Mouse (Mus musculus): Measurements from ENCODE around the gene Spib. TPM values are rescaled to one million over a fixed set of nuclear protein-coding genes. Genes with fewer than 3 reads are reported as not detected.

Gene Spib
- polyA plus RNA-seq, 1 experiment from 2014 or later = not detected

DNA sequence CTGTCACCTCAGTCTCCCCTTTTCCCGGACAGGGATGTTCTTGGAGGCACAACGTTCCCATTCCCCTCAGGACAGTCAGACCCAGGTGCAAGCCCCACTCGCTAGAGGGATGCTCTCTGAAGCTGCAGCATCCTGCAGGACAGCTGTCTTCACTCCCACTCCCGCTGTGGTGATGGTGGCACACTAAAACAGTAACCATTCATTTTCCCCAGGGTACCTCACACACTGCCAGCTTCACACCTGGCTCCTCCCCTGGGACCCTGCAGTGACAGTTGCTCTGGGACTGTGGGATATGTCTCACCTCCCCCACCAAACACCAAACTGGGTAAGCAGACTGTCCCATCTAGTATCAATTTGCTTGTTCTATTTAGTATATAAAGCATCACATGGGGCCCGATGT lies 15.9 kb upstream of the Spib start:
- Histone ChIP-seq H3K27ac (peak overlapping the region; percentile 91), H3K4me2 (peak overlapping the region; percentile 94), H3K27me3 (replicated peaks) (no peaks in the 10 kb centered on the region), H3K9ac (peak overlapping the region; percentile 76), H3K9me3 (replicated peaks) (no peaks in the 10 kb centered on the region), H3K4me1 (peaks cover 25% of the 10 kb centered on the region), H3K4me3 (peak overlapping the region; percentile 76), H3K36me3 (peaks cover 72% of the 10 kb centered on the region)
- WGBS (ENCODE audit: insufficient replicate concordance) = 21% methylated on average over 5 of the region's 5 CpGs
- ATAC-seq = no peak

DNA sequence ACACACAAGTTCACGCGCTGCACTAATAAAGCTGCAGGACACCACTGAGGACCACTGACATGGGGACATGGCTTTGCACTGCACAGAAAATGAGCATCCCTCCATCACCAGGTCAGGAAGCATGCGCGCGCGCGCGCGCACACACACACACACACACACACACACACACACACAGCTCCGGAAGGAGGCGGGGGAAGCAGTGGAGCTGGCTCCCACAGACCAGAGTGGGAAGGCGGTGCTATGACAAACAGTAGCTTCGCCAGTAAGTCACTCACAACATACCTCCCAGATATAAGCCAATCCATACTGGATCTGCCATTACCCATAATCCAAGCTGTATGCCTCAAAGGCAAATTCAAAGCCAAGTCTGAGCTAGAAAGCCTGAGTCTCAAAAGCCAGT lies 15.2 kb upstream of the Spib start:
- Histone ChIP-seq H3K36me3 (peaks cover 72% of the 10 kb centered on the region), H3K4me2 (peak overlapping the region; percentile 94), H3K9ac (peak overlapping the region; percentile 76), H3K27ac (peak overlapping the region; percentile 91), H3K4me3 (peak overlapping the region; percentile 76), H3K9me3 (replicated peaks) (no peaks in the 10 kb centered on the region), H3K27me3 (replicated peaks) (no peaks in the 10 kb centered on the region), H3K4me1 (peaks cover 19% of the 10 kb centered on the region)
- WGBS (ENCODE audit: insufficient replicate concordance) = 94% methylated on average over 13 of the region's 13 CpGs
- ATAC-seq = no peak

DNA sequence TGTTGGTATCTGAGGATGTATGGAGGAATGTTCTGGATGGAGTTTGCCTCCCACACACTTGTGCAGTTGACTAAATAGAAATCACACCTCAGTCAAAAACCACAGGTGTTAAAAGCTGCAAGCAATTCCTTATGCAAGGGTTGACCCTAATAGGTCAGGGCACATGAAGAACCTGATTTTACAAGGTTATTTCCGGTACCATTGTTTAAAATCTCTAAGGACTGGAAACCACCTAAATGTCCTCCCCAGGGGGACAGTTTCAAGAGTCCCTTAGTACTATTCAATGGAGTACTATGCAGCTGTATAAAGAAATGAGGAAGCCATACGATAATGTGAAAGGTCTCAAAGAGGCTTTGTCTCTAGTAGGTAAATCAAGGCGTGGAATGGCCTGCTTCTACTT lies 14.4 kb upstream of the Spib start:
- Histone ChIP-seq H3K36me3 (peaks cover 72% of the 10 kb centered on the region), H3K27me3 (replicated peaks) (no peaks in the 10 kb centered on the region), H3K4me3 (no peak overlapping the region), H3K4me2 (no peak overlapping the region; the same call in 1 of the 2 replicates), H3K27ac (no peak overlapping the region), H3K9ac (no peak overlapping the region; the same call in 1 of the 2 replicates), H3K9me3 (replicated peaks) (no peaks in the 10 kb centered on the region), H3K4me1 (peaks cover 19% of the 10 kb centered on the region)
- no peak for ATAC-seq
- WGBS (ENCODE audit: insufficient replicate concordance) = 96% methylated on average over 3 of the region's 3 CpGs

DNA sequence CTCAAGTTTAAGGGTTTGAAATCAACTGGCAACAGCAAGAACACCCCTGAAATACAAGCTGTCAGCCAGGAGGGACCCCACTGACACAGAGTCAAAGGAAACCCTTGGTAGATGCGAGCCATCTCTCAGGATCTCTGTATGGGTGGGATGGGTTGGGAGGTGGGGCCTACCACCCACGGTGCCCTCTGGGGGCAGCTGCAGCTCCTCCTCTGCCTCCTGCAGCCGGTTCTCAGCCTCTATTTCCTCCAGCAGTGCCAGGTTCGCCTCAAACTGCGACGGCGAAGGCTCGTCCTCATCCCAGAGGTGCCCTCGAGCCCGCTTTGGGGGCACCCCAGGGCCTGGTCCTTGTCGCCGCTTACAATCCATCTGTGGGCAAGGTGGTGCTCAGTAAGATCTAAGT lies 11.2 kb upstream of the Spib start:
- peaks cover 84% of the 10 kb centered on the region for H3K36me3 ChIP-seq
- H3K9ac ChIP-seq = no peak overlapping the region
- ATAC-seq = no peak
- H3K4me2 ChIP-seq = no peak overlapping the region
- 86% methylated on average over 12 of the region's 12 CpGs for WGBS (ENCODE audit: insufficient replicate concordance)
- H3K9me3 ChIP-seq (replicated peaks) = no peaks in the 10 kb centered on the region
- H3K4me1 ChIP-seq = peaks cover 15% of the 10 kb centered on the region
- H3K27me3 ChIP-seq (replicated peaks) = no peaks in the 10 kb centered on the region
- H3K27ac ChIP-seq = no peak overlapping the region
- H3K4me3 ChIP-seq = no peak overlapping the region

DNA sequence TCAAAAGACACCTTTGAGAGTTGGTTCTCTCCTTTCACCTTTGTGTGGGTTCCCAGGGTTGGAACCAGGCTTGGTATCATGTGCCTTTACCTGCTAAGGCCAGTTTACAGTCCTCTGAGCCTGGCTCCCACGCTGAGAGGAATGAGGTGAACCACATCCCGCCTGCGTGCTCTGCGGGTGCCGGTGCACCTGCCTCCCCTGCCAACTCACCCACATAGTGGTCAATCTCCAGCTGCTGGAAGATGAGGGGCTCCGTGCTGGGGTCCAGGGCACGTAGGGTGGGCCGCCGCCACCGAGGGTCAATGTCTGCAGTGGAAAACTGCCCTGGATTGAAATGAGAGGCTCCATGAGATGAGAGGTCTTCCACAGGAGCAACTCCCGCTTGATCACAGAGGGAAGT lies 10.7 kb upstream of the Spib start:
- H3K4me2 ChIP-seq = no peak overlapping the region
- no peaks in the 10 kb centered on the region for H3K27me3 ChIP-seq (replicated peaks)
- no peak overlapping the region for H3K9ac ChIP-seq
- peaks cover 89% of the 10 kb centered on the region for H3K36me3 ChIP-seq
- peaks cover 10% of the 10 kb centered on the region for H3K4me1 ChIP-seq
- no peak overlapping the region for H3K27ac ChIP-seq
- no peaks in the 10 kb centered on the region for H3K9me3 ChIP-seq (replicated peaks)
- H3K4me3 ChIP-seq = no peak overlapping the region
- WGBS (ENCODE audit: insufficient replicate concordance) = 88% methylated on average over 11 of the region's 11 CpGs
- ATAC-seq = no peak

DNA sequence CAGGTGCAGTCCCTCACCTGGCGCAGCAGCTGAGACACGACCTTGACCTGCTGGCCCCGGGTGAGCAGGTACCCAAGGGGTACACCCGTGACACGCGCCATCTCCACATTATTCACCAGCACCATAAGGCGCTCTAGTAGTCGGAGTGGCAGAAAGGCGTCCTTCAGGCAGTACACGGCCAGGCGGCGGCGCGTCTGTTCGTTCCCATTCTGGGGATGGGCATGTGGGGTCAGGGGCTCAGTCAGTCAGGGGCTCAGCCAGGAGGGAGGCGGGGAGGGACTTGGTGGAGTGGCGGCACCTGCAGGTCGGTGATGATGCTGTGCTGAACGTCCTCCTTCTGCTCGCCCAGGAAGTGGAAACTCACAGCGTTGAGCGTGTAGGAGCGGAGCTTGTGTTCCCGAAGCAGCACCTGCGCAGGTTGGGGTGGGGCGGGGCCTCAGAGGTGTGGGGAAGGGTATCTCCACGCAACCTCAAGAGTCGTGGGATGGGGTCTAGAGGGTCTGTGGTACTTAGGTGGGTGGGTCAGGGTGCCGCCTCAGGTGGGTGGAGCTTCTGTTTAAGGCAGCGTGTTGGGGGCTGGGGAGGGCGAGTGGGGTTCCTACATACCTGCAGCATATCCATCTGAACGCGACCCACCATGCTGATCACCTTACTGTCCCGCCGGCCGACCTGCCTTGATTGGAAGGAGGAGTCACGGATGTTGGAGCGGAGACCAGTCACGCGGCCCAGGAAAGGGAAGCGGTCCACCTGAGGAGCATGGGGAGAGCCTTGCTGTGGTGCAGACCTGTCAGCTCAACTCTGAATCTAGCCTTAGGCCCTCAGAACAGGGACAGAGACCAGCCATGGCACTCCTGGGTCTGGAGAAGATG lies 7.1 kb upstream of the Spib start:
- H3K4me2 ChIP-seq = no peak overlapping the region
- no peaks in the 10 kb centered on the region for H3K9me3 ChIP-seq (replicated peaks)
- WGBS (ENCODE audit: insufficient replicate concordance) = 90% methylated on average over 41 of the region's 41 CpGs
- ATAC-seq = no peak
- no peak overlapping the region for H3K9ac ChIP-seq
- no peaks in the 10 kb centered on the region for H3K4me1 ChIP-seq
- H3K4me3 ChIP-seq = no peak overlapping the region
- peaks cover 98% of the 10 kb centered on the region for H3K36me3 ChIP-seq
- no peak overlapping the region for H3K27ac ChIP-seq
- H3K27me3 ChIP-seq (replicated peaks) = no peaks in the 10 kb centered on the region

DNA sequence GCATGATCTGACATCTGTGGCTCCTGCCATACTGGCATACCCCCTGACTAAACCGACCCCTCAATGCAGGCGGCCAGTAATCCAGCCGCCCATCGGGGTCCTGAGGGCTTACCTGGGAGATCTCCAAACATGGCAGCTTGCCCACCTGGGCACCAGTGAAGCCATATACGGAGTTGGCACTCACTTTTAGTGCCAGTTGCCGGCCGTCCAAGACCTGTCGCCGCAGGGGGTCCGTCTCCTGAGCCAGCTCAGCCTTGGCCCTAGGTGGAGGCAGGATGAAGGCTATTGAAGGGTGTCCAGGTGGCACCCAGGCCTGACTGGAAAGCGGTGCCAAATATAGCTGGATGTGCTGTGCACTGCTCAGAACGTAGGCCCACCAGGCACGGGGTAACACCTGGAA lies 5.6 kb upstream of the Spib start:
- ATAC-seq = no peak

DNA sequence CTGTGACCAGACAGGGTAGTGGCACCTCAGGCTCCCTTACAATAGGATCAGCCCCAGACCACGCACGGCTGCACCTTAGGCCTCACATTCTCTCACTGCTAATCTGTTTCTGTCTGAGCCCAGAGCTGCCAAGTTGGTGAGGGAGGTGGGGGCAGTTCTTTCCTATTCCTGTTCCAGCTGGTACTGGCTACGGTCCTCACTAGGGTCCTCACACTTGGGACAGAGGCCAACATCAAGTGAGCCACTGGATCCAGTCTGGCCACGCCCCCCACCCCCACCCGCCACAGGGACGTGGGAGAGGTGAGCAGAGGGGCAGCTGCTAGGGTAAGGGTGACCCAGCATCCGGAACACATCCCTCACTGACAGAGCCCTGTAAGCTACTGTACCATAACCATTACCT lies 5.1 kb upstream of the Spib start:
- WGBS (ENCODE audit: insufficient replicate concordance) = 79% methylated on average over 7 of the region's 7 CpGs

More for the DNA sequence above, 5.6 kb upstream of the Spib start:
- Histone ChIP-seq H3K9me3 (replicated peaks) (no peaks in the 10 kb centered on the region), H3K4me3 (no peak overlapping the region), H3K9ac (no peak overlapping the region), H3K36me3 (peaks cover 100% of the 10 kb centered on the region), H3K27me3 (replicated peaks) (no peaks in the 10 kb centered on the region), H3K4me2 (no peak overlapping the region), H3K4me1 (peaks cover 9% of the 10 kb centered on the region), H3K27ac (no peak overlapping the region)
- 86% methylated on average over 13 of the region's 13 CpGs for WGBS (ENCODE audit: insufficient replicate concordance)

DNA sequence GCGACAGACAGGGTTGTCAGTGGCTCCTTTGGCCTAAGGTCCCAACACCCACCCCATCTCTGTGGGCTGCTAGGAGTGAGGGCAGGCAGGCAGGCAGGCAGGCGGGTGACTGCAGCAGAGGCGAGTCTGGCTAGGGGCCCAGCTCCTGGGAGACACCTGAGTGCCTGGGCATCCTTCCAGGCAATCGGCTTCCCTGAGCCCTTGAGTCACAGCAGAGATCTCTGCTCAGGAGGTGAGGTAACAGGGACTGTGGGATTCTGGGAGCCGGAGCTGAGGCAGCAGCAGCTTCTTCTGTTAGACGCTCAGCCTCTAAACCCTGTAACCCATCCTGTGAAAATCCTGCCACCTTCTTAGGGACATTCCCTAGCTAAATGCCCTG lies 4.7 kb upstream of the Spib start:
- H3K9ac ChIP-seq = no peak overlapping the region
- WGBS (ENCODE audit: insufficient replicate concordance) = 83% methylated on average over 6 of the region's 6 CpGs
- H3K27ac ChIP-seq = no peak overlapping the region
- H3K4me2 ChIP-seq = no peak overlapping the region
- peaks cover 97% of the 10 kb centered on the region for H3K36me3 ChIP-seq
- H3K4me3 ChIP-seq = no peak overlapping the region
- no peaks in the 10 kb centered on the region for H3K27me3 ChIP-seq (replicated peaks)
- ATAC-seq = no peak
- H3K4me1 ChIP-seq = peaks cover 15% of the 10 kb centered on the region
- H3K9me3 ChIP-seq (replicated peaks) = no peaks in the 10 kb centered on the region

More for the DNA sequence above, 5.1 kb upstream of the Spib start:
- ATAC-seq = no peak
- no peaks in the 10 kb centered on the region for H3K27me3 ChIP-seq (replicated peaks)
- H3K36me3 ChIP-seq = peaks cover 100% of the 10 kb centered on the region
- H3K4me3 ChIP-seq = no peak overlapping the region
- H3K4me1 ChIP-seq = peaks cover 13% of the 10 kb centered on the region
- H3K9ac ChIP-seq = no peak overlapping the region
- no peak overlapping the region for H3K27ac ChIP-seq
- H3K9me3 ChIP-seq (replicated peaks) = no peaks in the 10 kb centered on the region
- H3K4me2 ChIP-seq = no peak overlapping the region

DNA sequence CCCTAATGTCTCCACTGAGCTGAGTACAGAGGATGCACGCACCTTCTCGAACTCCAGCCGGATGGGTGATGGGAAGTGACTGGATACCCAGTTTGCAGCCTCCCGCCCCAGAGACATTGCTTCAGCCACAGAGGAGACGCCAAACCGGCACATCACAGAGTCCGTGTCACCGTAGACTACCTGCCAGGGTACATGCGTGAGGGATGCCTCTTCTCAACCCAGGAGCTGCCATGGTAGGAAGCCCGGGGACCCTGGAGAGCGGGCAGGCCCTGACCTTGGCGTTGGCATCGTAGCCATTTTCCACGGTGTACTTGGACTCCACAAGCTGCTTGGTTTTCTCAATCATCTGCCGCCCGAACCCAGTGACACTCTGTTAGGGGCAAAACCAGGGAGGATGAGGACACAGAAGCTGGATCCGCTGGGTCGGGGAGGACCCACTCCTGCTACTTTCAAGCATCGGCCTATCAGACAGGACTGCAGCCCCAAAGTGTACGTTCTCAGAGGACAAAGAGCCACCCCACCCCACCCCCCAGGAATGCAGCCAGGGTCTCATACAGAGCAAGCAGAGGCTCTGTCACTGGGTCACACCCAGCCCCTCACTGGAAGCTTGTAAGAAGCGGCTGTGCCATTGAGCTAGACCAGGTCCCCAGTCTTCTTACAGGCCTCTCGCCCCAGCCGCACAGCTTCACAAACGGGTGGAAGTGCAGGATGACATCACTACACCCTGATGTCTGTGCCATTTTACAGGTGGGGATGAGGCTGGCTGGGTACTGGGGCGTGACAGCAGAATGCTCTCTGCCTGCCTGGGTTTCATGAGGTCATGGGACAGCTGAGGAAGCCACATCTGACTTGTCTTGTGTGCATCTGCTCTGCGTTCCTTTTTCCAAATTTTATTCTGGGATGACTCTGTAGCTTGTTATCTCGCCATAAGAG lies 4.1 kb upstream of the Spib start:
- H3K27ac ChIP-seq = no peak overlapping the region
- H3K4me1 ChIP-seq = peaks cover 15% of the 10 kb centered on the region
- H3K9me3 ChIP-seq (replicated peaks) = no peaks in the 10 kb centered on the region
- H3K27me3 ChIP-seq (replicated peaks) = no peaks in the 10 kb centered on the region; the same call in 1 of the 2 replicates
- H3K4me3 ChIP-seq = no peak overlapping the region
- H3K9ac ChIP-seq = no peak overlapping the region
- WGBS (ENCODE audit: insufficient replicate concordance) = 91% methylated on average over 27 of the region's 27 CpGs
- H3K36me3 ChIP-seq = peaks cover 90% of the 10 kb centered on the region
- H3K4me2 ChIP-seq = no peak overlapping the region
- ATAC-seq = no peak

DNA sequence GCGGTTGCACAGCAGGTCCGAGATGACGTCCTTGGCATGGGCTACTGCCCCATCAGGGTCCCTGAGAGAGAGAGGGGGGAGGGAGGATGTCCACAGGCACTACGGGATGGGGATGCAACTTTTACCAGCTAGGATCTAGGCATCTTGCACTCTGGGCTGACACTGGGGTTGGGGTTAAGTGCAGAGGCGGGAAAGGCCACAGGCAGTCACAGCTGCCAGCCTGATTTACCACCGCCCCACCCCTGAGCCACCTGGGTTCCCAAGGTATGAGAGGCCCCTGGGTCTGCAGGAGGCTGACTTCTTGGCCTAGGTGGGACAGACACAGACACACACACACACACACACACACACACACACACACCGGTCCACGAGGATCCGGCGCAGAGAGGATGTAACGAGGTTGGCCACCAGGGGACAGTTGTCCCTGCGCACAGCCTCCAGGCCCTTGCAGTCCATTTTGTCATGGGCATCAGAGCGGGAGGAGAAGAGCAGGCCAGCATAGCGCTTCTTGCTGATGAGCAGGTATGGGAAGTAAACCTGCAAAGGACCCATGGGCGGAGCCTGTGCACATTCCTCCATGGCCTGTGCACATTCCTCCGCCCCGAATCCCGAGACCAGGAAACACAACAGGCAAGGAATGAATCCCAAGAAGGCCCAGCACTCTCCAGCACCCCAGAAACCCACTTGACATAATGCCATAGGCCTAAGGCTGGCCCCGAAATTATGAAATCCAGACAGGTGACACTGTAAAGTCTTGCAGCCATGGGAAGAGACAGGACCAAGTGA lies 3.0 kb upstream of the Spib start:
- peaks cover 15% of the 10 kb centered on the region for H3K4me1 ChIP-seq
- H3K9me3 ChIP-seq (replicated peaks) = no peaks in the 10 kb centered on the region
- H3K4me3 ChIP-seq = no peak overlapping the region
- 88% methylated on average over 18 of the region's 19 CpGs for WGBS (ENCODE audit: insufficient replicate concordance)
- peaks cover 80% of the 10 kb centered on the region for H3K36me3 ChIP-seq
- no peak overlapping the region for H3K9ac ChIP-seq
- ATAC-seq = no peak
- H3K27ac ChIP-seq = no peak overlapping the region
- no peak overlapping the region for H3K4me2 ChIP-seq
- no peaks in the 10 kb centered on the region; the same call in 1 of the 2 replicates for H3K27me3 ChIP-seq (replicated peaks)
